Mouse (Mus musculus) adrenal gland (tissue): ENCODE results near the gene Pnma3.
"Not testable (repeated sequence)": the region's sequence is repeated elsewhere in the genome, so short reads cannot be mapped to it uniquely, and the experiment has no call there.

Experiments used
- intact Hi-C: fragments of 180-260 bp; cut with DNase I; formaldehyde crosslinking; loops from one replicate; pipeline ENCODE4 v1.15.1; 2025
- long read RNA-seq, 2 experiments: library from polyadenylated mRNA; unstranded; transcript quantifications; one replicate each; pipeline ENCODE4 v2.0.0; 2020; ENCODE audit warnings: borderline replicate concordance in 1 of 2; ENCODE audit not compliant: insufficient replicate concordance in 1 of 2

Gene Pnma3
- long read RNA-seq, experiment 1, result 0 reads
- long read RNA-seq, experiment 2, result 0 reads

DNA sequence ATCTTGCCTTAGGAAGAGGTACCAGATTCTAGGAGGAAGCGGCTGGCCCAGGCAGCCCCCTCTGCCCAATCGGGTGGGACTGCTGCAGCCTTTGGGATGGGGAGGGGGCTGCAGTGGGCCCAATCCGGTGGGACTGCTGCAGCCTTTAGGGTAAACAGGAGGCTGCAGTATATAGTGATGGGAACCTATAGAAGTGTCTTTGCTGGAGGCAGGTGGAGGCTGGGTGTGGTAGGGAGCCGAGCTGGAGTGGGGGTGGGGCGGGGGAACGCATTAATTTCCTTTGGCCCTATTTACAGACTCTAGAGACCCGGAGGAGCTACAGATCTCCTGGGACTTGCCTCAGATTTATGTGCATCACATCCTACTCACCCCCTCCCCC, at the start of gene Pnma3:
Gene Pnma3 (plus strand): TSS at position 373 of the 379 bp plus-strand sequence.
- intact Hi-C loops, result no loop called here

DNA sequence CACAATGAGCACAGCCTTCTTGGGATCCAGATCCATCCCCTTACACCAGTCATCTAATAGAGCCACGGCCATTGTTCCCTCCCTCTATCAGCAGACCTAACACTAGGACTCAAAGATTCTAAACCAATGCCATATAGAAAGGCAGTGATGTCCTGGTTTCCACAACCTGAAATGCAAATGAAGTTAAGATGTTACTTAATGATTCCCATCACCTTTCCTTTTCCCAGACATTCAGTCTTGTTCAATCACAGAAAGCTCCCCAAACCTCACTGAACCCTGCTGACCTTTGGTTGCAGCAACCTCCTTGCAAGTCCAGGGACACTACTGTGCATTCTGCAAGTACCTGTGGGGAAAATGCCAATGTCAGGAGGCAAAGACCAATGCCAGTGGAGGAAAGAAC, 27.6 kb upstream of the Pnma3 start, which contains the start of gene Pnma5:
Gene Pnma5 (minus strand): TSS at position 101 of the 400 bp plus-strand sequence.
- intact Hi-C loops, result no loop called here

DNA sequence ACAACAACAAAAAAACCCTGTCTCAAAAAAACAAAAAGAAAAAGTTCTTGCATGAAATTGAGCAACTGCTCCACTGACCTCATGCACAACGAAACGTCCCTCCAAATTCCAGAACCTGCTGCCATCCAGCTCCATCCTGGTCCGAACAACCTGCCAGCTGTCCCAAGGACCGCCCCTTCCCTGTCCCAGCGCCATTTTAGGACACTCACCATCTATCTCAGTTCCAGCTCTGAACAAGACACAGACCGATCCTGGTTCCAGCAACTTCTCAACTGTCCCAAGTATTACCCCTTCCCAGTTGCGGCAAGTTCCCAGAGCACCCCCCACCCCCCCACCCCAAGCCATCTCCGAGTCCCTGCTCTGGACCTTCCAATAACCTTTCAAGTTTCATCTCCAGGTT, 25.8 kb upstream of the Pnma3 start:
- intact Hi-C loops, result no loop called here

DNA sequence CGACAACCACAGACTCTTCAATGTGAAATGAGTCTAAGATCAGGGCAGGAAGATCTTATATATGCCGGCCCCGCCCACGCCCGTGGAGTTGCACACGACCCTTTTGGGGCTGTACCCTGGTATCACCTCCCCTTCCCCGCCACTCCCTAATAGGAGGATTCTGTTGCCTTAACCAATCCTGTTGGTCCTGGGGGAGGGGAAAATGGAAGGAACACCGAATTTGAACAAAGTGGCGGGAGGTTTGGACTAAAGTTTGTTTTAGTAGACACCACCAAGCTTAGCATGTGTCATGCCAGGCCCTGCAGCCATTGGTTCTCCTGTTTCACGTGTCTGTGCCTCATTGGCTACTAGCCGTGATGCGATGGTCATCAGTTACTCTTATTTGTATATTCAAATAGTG, 24.9 kb upstream of the Pnma3 start:
- intact Hi-C loops, result no loop called here

DNA sequence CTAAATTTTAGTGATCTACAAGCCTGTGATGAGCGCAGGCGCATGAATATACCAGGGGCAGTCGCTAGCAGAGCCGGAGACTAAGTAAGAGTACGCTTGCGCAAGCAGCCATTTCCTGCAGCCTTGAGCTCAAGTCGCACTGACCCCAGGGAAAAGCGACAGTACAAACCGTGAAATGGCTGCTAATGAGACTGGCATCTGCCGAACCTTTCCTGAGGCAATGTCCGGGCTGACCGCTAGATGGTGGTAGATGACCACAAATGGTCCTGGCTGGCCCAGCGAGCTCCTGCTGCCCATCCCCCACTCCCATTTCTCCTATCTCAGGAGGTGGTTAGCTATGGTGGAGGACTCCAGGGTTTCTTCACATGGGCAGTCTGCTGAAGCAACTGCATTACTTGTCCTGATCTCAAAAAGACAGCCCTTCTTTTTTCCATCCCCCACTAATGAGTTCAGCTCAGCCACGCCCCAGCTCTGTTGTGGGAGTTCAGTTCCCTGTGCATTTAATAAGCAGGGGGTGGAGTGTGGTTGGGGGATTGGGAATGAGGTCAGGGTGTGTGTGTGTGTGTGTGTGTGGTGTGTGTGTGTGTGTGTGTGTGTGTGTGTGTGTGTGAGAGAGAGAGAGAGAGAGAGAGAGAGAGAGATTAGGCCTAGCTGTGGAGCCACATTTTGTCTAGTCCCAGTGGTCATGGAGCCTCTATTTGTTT, 10.6 kb upstream of the Pnma3 start:
- intact Hi-C loops, result loop anchor here (10.0 kb wide), 3 partner anchors 371 to 601 kb away; no protein-coding TSS in a partner anchor

DNA sequence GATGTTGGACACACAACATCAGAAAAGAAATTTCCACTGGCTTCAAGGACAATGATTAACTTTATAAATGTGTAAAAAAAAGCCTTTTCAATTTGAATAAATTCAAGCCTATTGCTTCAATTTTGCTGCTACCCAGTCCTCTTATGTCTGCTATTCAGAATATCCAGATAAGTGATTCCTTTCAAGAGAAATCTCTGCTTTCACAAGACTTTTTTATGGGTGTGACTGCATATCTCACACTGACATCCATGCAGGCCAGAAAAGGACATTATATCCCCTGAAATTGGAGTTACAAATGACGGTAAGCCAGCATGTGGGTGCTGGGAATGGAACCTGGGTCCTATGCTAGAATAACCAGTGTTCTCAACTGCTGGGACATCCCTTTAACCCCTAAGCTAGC, 3.1 kb upstream of the Pnma3 start:
- intact Hi-C loops, result no loop called here

DNA sequence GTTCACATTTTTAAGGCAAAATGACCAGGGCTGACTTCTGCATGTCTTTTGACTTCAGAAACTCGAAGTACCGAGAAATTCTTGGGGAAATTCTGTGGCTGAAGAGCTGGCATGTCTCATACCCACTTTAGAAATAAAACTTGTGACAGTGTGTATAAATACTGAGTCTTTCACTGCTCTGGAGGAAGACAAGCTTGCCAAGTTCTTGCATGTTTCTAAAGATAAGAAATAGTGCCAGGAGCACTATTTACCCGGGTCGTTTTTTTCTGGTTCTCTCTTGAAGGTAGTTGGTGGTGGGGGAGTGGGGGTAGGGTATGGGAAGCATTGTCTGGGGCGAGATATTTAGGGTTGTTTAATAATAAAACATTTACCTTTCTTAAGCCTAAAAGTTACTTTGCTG, 2.3 kb upstream of the Pnma3 start:
- intact Hi-C loops, result no loop called here

DNA sequence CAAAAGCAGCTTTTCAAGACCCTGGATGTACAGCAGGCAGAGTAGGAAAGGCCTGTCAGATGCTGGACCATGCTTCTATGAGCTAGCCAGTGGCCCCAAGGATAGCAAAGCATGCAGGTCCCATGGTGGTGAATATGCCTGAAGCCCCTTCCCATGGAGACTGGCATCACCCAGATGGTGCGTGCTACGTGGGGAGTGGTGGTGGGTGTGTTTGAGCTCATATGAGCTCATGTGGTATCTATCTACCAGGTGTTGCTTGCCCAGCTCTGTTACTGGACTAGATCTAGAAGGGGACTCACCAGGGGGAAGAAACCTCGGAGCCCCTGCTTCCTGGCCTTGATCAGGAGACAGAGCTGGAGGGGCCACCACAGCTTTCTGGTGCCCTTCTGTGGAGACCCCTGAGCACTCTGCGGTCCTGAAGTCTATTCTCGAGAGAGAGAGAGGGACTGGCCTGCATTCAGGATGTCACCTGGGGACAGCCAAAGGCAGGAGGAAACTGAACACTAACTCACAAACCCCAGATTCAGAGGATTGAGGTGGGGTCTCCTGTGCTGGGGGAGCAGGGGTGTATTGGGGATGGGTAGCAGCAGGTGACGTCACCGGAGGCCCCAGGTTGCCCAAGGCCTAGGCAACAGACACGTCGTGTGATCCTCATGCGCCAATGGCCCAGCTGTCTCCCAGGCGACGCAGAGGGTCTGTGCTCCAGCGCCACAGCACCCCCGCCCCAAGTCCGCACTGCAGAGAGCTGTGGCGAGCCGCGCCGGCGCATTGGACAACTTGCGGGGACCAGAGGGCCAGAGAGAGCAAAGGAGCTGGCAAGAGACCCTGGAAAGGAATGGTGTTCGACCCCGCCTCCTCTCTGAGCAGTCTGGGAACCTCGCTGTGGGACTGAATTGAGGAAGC, 824 bp upstream of the Pnma3 start:
- intact Hi-C loops, result no loop called here

DNA sequence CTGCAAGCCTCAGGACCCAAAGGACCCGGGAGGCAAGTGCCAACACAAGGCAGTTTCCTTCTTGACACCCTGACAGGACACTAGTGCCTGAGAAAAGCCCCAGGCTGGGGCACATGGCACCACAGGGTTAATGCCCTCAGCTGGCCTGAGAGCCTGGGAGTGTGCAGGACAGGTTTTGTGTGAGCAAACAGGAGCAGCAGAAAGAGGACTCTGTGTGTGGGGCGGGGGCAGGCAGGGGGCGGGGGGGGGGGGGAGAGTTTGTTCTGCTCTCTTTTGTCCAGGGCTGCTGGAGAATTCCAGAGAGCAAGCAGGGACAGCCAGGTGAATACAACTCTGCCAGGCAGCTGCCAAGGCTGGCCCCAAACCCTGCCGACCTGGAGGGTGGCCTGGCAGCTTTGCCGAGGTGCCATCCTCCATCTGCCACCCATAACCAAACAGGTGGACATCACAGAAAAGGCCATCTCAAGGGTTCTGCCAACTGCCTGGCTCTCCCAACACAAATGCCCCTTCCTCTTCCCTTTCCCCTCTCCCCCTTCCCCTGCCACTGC, 2.3 kb downstream of the Pnma3 start:
- intact Hi-C loops, result not testable (repeated sequence)

DNA sequence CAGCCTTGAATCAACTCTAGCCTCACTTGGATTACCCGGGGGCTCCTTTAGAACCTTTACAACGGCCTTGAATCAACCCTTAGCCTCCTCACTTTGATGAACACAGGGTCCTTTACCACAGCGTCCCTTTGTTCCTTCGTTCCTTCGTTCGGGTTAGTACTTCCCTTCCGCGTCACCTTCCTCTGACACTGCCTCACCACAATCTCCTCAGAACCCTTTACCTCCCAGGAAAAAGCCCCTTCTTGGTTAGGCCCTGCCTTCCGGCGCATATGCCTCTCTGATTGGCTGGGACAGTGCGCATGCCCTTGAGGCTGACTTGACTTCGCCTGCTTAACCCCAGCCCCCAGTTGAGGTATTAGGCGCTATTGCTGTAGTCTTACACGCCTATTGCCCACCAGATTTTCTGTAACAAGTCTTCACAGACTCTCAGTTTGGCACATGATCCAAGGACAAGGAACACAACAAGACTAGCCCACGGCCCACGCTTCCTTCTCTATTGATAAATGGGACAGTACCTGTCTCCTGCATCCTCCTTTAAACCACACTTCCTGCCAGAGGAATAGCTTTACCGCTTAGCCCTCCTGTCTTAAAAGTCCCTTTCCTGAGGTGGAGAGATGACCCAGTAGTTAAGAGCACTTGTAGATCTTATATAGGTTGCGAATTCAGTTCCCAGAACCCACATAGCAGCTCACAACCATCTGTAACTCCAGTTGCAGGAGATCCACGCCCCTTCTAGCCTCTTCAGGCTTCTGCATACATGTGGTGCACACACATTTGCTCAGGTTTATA, 17.9 kb downstream of the Pnma3 start, which contains the start of gene Xlr4a:
Gene Xlr4a (minus strand): TSS at position 212 of the 789 bp plus-strand sequence.
- intact Hi-C loops, result not testable (repeated sequence)

DNA sequence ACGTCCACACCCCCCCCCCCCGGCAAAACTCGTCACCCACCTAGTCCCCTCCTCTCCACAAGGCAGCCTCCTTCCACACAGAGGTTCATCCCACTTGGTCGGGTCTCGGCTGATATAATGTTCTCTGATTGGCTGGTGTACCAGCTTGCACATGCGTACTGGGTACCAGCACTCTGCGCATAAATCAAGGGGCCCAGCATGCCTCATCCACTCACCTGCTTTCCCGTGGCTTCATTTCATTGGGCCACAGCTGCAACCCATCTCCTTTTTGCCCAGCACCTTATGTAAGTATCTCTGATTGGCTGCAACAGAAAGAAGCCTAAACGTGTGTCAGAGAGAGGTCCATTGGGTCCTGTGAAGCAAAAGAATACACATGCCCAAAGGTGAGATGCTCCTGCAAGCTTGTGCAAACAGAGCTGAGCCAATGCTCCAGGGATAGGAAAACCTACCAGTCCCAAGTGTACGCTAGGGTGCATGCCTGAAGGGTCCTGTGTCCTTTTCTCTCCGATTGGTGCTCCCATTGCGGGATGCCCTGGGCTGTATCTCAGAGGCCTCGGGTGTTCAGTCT, 32.4 kb downstream of the Pnma3 start, which contains the start of gene Xlr3a:
Gene Xlr3a (minus strand): TSS at position 155 of the 568 bp plus-strand sequence.
- intact Hi-C loops, result not testable (repeated sequence)

DNA sequence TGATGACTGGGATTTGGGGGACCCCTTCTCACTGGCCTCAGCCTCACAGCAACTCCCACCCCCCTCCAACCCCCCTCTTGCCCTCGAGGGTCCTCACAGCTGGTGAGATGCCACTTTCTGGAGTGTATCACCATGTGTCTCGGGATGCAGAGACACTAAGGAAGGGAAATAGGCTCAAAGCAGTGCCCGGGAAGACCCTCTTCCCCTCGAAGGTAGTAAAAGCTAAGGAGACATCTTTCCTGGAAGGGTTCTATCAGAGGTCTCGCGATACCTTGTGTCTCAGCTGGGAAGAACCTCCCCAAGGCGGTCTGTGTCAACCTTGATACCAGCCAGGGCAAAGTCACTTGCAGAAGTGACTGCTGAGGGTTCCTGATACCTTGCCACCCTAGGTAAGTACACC, 52.2 kb downstream of the Pnma3 start, which contains the start of gene Gm14685:
Gene Gm14685 (plus strand): TSS at position 301 of the 400 bp plus-strand sequence.
- intact Hi-C loops, result not testable (repeated sequence)
